Mouse (Mus musculus) testis, adult 10 weeks (tissue): ENCODE measurements around the gene Gm1330. TPM values are rescaled to one million over a fixed set of nuclear protein-coding genes. Genes with fewer than 3 reads are reported as not detected.

Source experiments
- polyA plus RNA-seq: library from polyadenylated mRNA; stranded (reverse); fragments of 350-450 nt; fragmentation: Illumina TruSeq; extraction: RNeasy Lipid Tissue Mini Kit (QIAGEN cat#74804); gene quantifications from one replicate; pipeline ENCODE4 v1.2.3, GENCODE M21; 2014; ENCODE audit warnings: low read depth, low replicate concordance

Gm1330 gene
- not detected for polyA plus RNA-seq

DNA sequence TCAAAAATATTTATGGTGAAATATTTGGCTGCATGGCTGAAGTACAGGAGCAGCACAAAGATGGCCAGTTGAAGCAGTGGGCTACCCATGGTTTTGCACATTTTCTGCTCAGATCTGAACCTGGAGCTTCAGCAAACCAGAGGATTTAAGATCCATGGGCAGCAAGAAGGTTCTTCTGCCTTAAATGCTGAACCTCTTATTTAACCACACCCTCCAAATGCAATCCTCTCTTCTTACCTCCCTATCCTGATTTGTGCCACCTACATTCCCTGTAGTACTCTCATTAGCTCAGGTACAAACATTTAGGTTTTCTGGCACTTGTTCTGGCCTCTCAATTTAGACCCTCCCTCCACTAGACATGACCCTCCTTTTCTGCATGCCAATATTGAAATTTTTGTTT, at the start of gene Gm1330:
Gene Gm1330 (minus strand): TSS at position 101 of the 400 bp plus-strand sequence.

DNA sequence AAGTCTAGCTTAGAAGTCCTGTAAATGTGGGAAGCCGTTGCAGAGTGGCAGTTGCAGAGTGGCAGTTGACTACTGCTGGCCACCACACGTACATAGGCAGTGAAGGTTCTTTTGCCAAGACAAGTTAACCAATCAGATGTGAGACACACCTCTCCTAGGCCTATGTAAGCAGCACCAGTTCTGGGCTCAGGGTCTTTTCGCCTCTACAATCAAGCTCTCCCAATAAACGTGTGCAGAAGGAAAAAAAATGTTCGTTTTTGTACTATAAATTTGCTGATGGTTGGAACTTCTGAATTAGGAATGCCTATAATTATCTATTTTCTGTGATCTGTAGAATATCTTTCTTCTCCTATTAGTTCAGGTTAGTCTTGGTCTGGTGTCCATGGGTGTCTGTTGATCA, 14.1 kb upstream of the Gm1330 start, which contains the start of gene Gm10750:
Gene Gm10750 (minus strand): TSS at position 101 of the 400 bp plus-strand sequence.

Other genes with a start within 250 kb of the Gm1330 start
- 0.56 TPM for gene Cst11, start 231.8 kb downstream of the Gm1330 start, polyA plus RNA-seq
- gene 8030411F24Rik, start 221.2 kb downstream of the Gm1330 start, polyA plus RNA-seq = 61.1 TPM
- 377 TPM for gene Cst12, start 213.9 kb downstream of the Gm1330 start, polyA plus RNA-seq
- gene Cst8, start 204.5 kb downstream of the Gm1330 start, polyA plus RNA-seq = 1,021 TPM
- 338 TPM for gene Cst13, start 183.2 kb downstream of the Gm1330 start, polyA plus RNA-seq
- gene Cst9, start 168.1 kb downstream of the Gm1330 start, polyA plus RNA-seq = 758 TPM
- gene 9230104L09Rik, start 138.2 kb downstream of the Gm1330 start, polyA plus RNA-seq = 84.1 TPM
- 22.5 TPM for gene Cst3, start 127.6 kb downstream of the Gm1330 start, polyA plus RNA-seq
- 0.91 TPM for gene Gm10750, start 14.0 kb upstream of the Gm1330 start, polyA plus RNA-seq